Mouse (Mus musculus) megakaryocyte-erythroid progenitor cell, adult 5-6 weeks (primary cell): ENCODE measurements at regions not wholly inside any gene's neighbourhood (a gene's known extent, or its start where the extent isn't known, plus 50 kb on each side); places are given as distances from the start of the nearest gene placed in this dataset.

Experiments
- ATAC-seq: replicated peaks from 2 replicates; pipeline ENCODE4 v1.8.0; 2016; ENCODE audit warnings: mild to moderate bottlenecking, inconsistent platforms; ENCODE audit not compliant: severe bottlenecking, poor library complexity, low FRiP score, low TSS enrichment

DNA sequence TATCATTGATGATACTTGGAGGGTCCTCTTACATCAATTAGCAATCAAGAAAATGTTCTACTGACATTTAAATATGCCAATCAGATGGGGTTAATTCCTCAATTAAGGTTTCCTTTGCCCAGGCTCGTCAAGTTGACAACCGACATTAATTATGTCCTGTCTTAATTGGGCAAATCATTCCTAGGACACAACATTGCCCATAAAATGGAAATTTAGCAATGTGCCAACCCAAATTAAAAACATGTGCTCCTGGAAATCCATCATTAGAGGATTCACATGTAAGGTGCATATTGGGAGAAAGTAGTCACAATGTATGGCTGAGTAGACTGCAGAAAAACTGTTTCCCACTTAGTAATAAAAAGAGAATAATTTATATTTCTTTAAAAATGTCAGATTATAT, 483.6 kb upstream of the B430305J03Rik start:
- ATAC-seq, result no peak

DNA sequence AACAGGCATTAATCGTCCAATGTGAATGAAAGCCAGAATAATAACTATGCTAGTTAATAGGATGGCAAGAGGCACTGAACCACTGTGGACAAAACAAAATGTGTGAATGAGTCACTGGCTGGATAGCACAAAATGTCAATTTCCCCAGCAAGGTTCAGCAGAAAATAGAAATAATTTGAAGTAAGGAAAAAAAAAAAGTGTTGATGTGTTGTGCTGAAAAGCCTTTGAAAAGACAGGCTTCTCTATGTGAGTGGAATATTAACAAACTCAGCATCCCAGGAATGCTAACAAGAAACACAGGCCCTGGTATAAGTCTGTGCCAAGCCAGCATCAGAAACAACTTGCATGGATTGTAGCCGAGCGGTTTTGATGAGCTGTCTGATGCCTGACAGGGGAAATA, 481.0 kb upstream of the B430305J03Rik start:
- ATAC-seq, result no peak

DNA sequence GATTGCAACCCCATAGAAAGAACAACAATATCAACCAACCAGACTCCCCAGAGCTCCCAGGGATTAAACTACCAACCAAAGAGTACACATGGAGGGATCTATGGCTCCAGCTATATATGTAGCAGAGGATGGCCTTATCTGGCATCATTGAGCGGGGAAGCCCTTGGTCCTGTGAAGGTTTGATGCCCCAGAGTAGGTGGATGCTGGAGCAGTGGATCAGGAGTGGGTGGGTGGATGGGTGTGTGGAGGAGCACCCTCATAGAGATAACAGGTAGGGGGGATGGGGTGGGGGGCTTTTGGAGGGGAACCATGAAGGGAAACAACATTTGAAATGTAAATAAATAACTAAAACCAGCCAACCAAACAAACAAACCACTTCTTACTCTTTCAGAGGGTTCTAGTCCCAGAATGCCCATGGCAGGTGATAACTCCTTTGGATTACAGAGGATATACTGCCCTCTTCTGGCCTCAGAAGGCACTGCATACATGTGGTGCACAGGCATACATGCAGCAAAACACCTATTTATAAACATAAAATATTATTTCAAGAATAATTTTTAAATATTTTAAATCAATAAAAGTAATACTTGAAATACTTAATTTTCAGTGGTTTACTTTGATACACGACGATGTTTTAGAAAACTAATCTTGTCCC, 473.7 kb upstream of the B430305J03Rik start:
- 0 out of 2 replicates have a peak, but pooled peaks have one; percentile 59 for ATAC-seq

DNA sequence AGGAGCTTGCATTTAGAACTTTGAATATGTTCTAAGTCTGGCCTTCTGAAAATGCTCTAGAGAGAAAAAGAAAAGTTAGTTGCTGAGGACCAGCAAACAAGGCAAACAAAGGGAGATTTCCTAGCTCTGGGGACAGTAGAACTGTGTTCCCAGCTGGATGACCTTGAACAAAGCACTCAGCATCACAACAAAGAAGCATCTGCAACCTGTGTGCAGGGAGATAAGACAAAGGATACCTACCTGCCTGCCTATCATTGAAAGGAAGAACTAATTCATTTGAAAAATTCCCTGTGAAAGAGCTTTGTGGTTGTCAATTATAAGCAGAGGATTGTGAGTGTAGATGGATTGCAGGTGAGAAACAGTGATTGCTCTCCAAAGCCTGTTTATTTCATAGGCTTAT, 451.1 kb upstream of the B430305J03Rik start:
- ATAC-seq, result no peak

DNA sequence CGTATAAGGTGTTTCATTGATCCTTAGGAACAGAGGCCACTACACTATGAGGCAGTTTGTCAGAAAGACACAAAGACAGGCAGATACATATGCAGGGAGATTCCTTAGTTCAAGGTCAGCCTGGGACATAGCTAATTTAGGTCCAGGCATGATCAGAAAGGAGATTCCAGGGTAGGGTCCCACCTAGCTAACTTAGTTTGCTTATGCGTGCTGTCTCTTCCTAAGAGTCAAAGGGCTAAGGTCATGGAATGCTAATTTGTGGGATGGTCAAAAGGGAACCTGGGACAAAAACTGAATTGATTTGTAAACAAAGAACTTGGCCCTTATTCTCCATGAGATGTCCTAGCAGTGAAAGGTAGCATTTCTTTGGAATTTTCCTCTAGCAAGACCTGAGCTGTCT, 430.3 kb upstream of the B430305J03Rik start:
- ATAC-seq, result no peak

DNA sequence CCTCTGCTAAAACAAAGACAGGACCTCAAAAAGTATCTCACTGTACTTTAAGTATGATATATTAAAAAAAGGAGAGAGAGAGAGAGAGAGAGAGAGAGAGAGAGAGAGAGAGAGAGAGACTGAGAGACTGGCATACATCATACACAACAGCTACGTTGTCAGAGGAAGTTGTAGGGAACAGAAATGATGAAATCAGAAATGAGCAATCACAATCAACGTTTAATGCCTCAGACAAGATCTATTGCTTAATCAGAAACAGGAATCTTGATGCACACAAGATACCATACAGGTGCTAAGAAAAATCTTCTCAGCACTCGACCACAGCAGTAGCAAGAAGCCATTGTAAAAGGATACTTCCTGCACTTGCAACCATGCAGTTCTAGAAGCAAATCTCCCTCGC, 424.9 kb upstream of the B430305J03Rik start:
- no peak for ATAC-seq
